Mouse (Mus musculus) hindbrain, postnatal 0 days (tissue): ENCODE measurements at regions not wholly inside any gene's neighbourhood (a gene's known extent, or its start where the extent isn't known, plus 50 kb on each side); places are given as distances from the start of the nearest gene placed in this dataset.

ENCODE experiments used
- ATAC-seq: fragments of 200-750 bp; cut with Nextera tagmentation; 2 replicates; pipeline ENCODE4 v1.8.0; 2017; ENCODE audit warnings: mild to moderate bottlenecking, moderate TSS enrichment, moderate library complexity
- DNase-seq: peaks from one replicate; pipeline ENCODE4 v3.0.0-alpha.2; 2015; ENCODE audit warnings: low spot score
- H3K27ac ChIP-seq: fragments of 300-500 bp; sonication (generic); 2 replicates; pipeline ENCODE4 v1.5.1; 2014; ENCODE audit warnings: mild to moderate bottlenecking
- H3K27me3 ChIP-seq: fragments of 300-500 bp; sonication (generic); 2 replicates; pipeline ENCODE4 v1.6.1; 2014; ENCODE audit warnings: low read length, mixed read lengths; ENCODE audit not compliant: insufficient read depth
- H3K36me3 ChIP-seq: fragments of 300-500 bp; sonication (generic); 2 replicates; pipeline ENCODE4 v1.6.1; 2014; ENCODE audit warnings: low read length, mixed read lengths; ENCODE audit not compliant: insufficient read depth
- H3K4me1 ChIP-seq: fragments of 300-500 bp; sonication (generic); 2 replicates; pipeline ENCODE4 v1.6.1; 2014; ENCODE audit warnings: antibody characterized with exemption, low read length, mixed read lengths; ENCODE audit not compliant: insufficient read depth
- H3K4me2 ChIP-seq: fragments of 300-500 bp; sonication (generic); 2 replicates; pipeline ENCODE4 v1.6.1; 2014; ENCODE audit warnings: low read depth, mild to moderate bottlenecking, low read length, moderate library complexity, mixed read lengths
- H3K4me3 ChIP-seq: fragments of 300-500 bp; sonication (generic); 2 replicates; pipeline ENCODE4 v1.5.1; 2014; ENCODE audit warnings: low read length
- H3K9ac ChIP-seq: fragments of 300-500 bp; sonication (generic); replicated peaks from 2 replicates; pipeline ENCODE4 v1.6.1; 2014; ENCODE audit warnings: mild to moderate bottlenecking, low read length, moderate library complexity, mixed read lengths
- H3K9me3 ChIP-seq: fragments of 300-500 bp; sonication (generic); 2 replicates; pipeline ENCODE4 v1.6.1; 2016; ENCODE audit warnings: low read length, mixed read lengths
- CTCF ChIP-seq: IDR thresholded peaks from 2 replicates; pipeline ENCODE4 v1.5.1; 2016; ENCODE audit warnings: antibody characterized with exemption, control low read depth, low read depth
- WGBS: fragments of 180-500 bp; shearing (Covaris S2); extraction: QIAGEN DNeasy Blood & Tissue Kit; methylation state at CpG from one replicate; pipeline ENCODE4 v1.1.7; 2014; 5-methylcytosine and 5-hydroxymethylcytosine counted together

DNA sequence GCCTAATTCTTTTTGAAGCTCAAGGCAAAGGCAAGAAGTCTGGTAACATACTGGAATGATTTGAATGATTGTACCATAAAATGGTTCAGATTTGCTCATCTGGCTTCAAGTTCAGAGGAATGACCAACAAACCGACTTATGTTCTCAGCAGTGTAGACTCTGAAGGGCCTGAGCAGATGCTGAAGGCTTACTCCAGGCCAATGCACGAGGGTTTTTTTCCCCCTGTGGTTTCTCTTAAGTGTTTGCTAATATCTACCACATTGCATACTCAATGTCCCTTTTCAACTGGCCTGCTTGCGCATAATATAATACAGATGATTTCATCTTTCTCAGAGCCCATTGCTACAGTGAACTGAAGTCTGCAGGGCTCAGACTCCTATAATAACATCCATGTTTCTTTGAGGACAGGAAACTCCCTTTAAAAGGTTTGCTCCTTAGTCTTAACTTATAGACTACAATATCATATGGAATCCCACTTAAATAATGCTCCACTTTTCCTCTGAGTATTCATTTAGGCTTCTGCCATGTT is 1182.5 kb downstream of the Slc22a22 start:
- no peak overlapping the region for H3K27ac ChIP-seq
- H3K36me3 ChIP-seq = no peaks in the 10 kb centered on the region
- no peaks in the 10 kb centered on the region for H3K4me1 ChIP-seq
- ATAC-seq (no peak), DNase-seq (no peak)
- H3K27me3 ChIP-seq = no peaks in the 10 kb centered on the region
- no peak overlapping the region for H3K4me3 ChIP-seq
- H3K9me3 ChIP-seq = no peaks in the 10 kb centered on the region
- no peak overlapping the region for H3K9ac ChIP-seq
- no peak for TF ChIP-seq CTCF
- WGBS = 80% methylated on average over 3 of the region's 3 CpGs
- no peak overlapping the region for H3K4me2 ChIP-seq

GRCm38 (mm10) chr15:56278622-56279301 is 1198.7 kb downstream of the Slc22a22 start:
- Histone ChIP-seq H3K4me3 (no peak overlapping the region), H3K27me3 (no peaks in the 10 kb centered on the region), H3K9me3 (no peaks in the 10 kb centered on the region), H3K4me1 (0 out of 2 replicates have a peak, but pooled peaks cover 5% of the 10 kb centered on the region), H3K36me3 (no peaks in the 10 kb centered on the region), H3K27ac (no peak overlapping the region), H3K9ac (0 out of 2 replicates have a peak overlapping the region, but pooled peaks have one; percentile 21), H3K4me2 (no peak overlapping the region)
- DNase-seq (peak; percentile 91), ATAC-seq (peak; percentile 91)
- no peak for TF ChIP-seq CTCF
- 28% methylated on average over 7 of the region's 7 CpGs for WGBS

DNA sequence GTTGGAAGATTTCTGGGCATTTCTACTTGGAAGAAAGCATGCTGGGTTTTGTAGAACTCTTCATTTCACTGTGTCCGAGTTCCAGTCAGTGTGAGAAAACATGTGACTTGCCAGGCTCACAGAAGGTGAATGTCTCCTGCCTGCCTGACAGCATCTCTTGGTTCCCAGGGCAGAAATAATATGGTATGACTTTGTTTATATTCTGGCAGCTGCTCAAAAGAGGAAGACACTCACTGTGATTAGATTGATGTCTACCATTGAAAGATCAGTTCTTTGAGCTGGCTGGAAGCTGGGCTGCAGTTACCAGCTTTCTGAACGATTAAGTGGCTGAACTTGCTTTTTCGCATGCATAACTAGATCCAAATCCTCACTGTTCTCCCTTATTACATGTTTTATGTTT is 1199.4 kb downstream of the Slc22a22 start:
- Histone ChIP-seq H3K27me3 (no peaks in the 10 kb centered on the region), H3K9ac (no peak overlapping the region), H3K9me3 (no peaks in the 10 kb centered on the region), H3K4me3 (no peak overlapping the region), H3K4me1 (0 out of 2 replicates have a peak, but pooled peaks cover 5% of the 10 kb centered on the region), H3K27ac (no peak overlapping the region), H3K4me2 (no peak overlapping the region), H3K36me3 (no peaks in the 10 kb centered on the region)
- no peak for TF ChIP-seq CTCF
- ATAC-seq (peak; percentile 83), DNase-seq (peak; percentile 67)
- WGBS = 15% methylated on average over 3 of the region's 3 CpGs

GRCm38 (mm10) chr15:56248731-56249130 is 1228.7 kb downstream of the Slc22a22 start:
- WGBS = 72% methylated on average over 1 of the region's 1 CpGs
- Histone ChIP-seq H3K36me3 (no peaks in the 10 kb centered on the region), H3K4me1 (no peaks in the 10 kb centered on the region), H3K4me3 (no peak overlapping the region), H3K9me3 (no peaks in the 10 kb centered on the region), H3K4me2 (no peak overlapping the region), H3K27me3 (no peaks in the 10 kb centered on the region), H3K27ac (no peak overlapping the region), H3K9ac (no peak overlapping the region)
- ATAC-seq (no peak), DNase-seq (no peak)
- TF ChIP-seq CTCF = no peak

DNA sequence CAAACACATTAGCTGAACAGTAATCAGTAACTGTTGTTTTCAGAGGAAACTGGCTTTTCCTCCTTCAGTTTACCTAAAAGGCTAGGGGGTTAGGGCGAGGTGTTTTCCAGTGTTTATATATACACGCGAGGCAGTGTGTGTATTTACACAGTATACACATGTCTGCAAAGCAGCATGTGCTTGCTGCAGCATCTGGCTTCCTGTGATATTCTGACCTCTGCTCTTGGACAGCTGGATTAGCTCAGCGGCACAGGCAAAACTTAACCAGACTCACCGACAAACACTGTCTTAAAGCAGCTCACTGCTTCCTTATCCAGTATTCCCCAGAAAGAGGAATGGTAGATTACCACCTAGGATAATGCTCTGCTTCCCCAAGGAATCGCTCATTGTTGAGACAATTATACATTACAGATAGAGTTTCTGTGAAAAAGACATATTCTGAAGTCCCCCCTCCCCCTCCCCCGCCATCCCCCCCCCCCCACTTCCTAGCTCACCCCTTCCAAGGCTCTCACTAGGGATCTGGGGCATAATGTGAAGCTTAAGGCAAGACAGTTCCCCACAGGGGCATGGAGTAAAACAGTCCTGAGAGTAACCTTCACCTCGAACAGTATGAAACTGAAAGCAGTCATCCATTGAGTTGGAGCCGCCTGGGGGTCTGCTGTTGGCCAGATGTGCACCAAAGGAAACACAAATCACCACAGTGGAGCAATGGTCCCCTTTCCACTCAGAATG is 1233.3 kb downstream of the Slc22a22 start:
- WGBS = 79% methylated on average over 8 of the region's 9 CpGs
- no peak overlapping the region for H3K4me3 ChIP-seq
- H3K27me3 ChIP-seq = no peaks in the 10 kb centered on the region
- H3K9me3 ChIP-seq = no peaks in the 10 kb centered on the region
- H3K9ac ChIP-seq = no peak overlapping the region
- no peak for TF ChIP-seq CTCF
- DNase-seq = peak; percentile 4
- no peak overlapping the region for H3K27ac ChIP-seq
- no peaks in the 10 kb centered on the region for H3K4me1 ChIP-seq
- H3K36me3 ChIP-seq = no peaks in the 10 kb centered on the region
- no peak for ATAC-seq
- H3K4me2 ChIP-seq = no peak overlapping the region

DNA sequence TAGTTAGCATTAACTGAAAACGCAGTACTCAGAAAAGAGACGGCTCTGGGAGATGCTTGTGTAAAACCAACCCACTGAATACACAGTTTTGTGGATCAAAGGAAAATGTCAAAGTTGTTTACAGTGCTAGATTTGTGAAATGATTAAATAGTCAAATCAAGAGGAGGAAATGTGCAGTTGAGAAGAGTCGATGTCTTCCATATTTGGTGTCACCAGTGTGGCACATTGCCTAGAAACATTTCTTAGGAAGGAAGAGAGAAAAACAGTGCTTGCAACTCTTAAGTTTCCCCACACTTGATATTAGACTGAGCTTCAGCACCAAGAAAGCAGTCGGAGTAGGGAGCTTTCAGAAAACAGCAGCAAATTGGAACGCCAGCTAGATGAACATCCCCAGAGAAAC is 1274.9 kb downstream of the Slc22a22 start:
- no peak for DNase-seq
- WGBS = 87% methylated on average over 5 of the region's 5 CpGs
- Histone ChIP-seq H3K27me3 (no peaks in the 10 kb centered on the region), H3K27ac (no peak overlapping the region), H3K4me1 (no peaks in the 10 kb centered on the region), H3K4me2 (no peak overlapping the region), H3K4me3 (no peak overlapping the region), H3K9me3 (no peaks in the 10 kb centered on the region), H3K9ac (no peak overlapping the region), H3K36me3 (no peaks in the 10 kb centered on the region)
- no peak for TF ChIP-seq CTCF
- ATAC-seq = no peak

GRCm38 (mm10) chr15:56199336-56199735 is 1278.1 kb downstream of the Slc22a22 start:
- no peaks in the 10 kb centered on the region for H3K9me3 ChIP-seq
- H3K4me3 ChIP-seq = no peak overlapping the region
- no peak for TF ChIP-seq CTCF
- no peaks in the 10 kb centered on the region for H3K4me1 ChIP-seq
- H3K9ac ChIP-seq = no peak overlapping the region
- 47% methylated on average over 2 of the region's 2 CpGs for WGBS
- DNase-seq (no peak), ATAC-seq (no peak)
- H3K36me3 ChIP-seq = no peaks in the 10 kb centered on the region
- H3K27ac ChIP-seq = no peak overlapping the region
- H3K27me3 ChIP-seq = no peaks in the 10 kb centered on the region
- H3K4me2 ChIP-seq = no peak overlapping the region
